Mouse (Mus musculus) layer of hippocampus, adult 2 months (tissue): Measurements from ENCODE around the gene Mapk14. TPM values are rescaled to one million over a fixed set of nuclear protein-coding genes. Genes with fewer than 3 reads are reported as not detected.
"Not testable (repeated sequence)": the region's sequence is repeated elsewhere in the genome, so short reads cannot be mapped to it uniquely, and the experiment has no call there.

Experiments
- DNase-seq, 2 experiments: peaks; one replicate each; pipeline ENCODE4 v3.0.0; 2022; ENCODE audit warnings: low spot score in 2 of 2
- H3K27ac ChIP-seq: fragments of 200-600 bp; 2 replicates; pipeline ENCODE4 v1.8.1; 2022
- H3K4me3 ChIP-seq: fragments of 200-600 bp; 2 replicates; pipeline ENCODE4 v1.8.1; 2022; ENCODE audit warnings: mild to moderate bottlenecking
- CTCF ChIP-seq: fragments of 200-600 bp; conservative IDR thresholded peaks from 2 replicates; pipeline ENCODE4 v1.8.1; 2022; ENCODE audit warnings: antibody characterized with exemption, mild to moderate bottlenecking, moderate library complexity
- total RNA-seq, 2 experiments: library from RNA; stranded (reverse); gene quantifications; 2 replicates each; pipeline ENCODE4 v1.2.3; 2021

Mapk14 gene
- total RNA-seq, 2 experiments from 2014 or later: 70.6 to 82.7 TPM

- TF ChIP-seq CTCF: no peak
- Histone ChIP-seq H3K27ac (no peak overlapping the region), H3K4me3 (no peak overlapping the region)
- no peak for DNase-seq
Measured at GRCm38 (mm10) chr17:28766203-28766602, 75.1 kb downstream of the Mapk14 start.

- Histone ChIP-seq H3K4me3 (no peak overlapping the region), H3K27ac (no peak overlapping the region)
- DNase-seq: no peak
- TF ChIP-seq CTCF: no peak
Measured at GRCm38 (mm10) chr17:28766781-28767515, 75.8 kb downstream of the Mapk14 start.

- H3K4me3 ChIP-seq: peak within 1 kb of the TSS; percentile 33; the same call in 1 of the 2 replicates
- no peak within 1 kb of the TSS for H3K27ac ChIP-seq
- DNase-seq: no peak
- no peak for TF ChIP-seq CTCF
Measured at GRCm38 (mm10) chr17:28769121-28769874, 78.2 kb downstream of the Mapk14 start, which contains the start of gene Mapk13. Gene Mapk13 (plus strand): TSS chr17:28769297.

GRCm38 (mm10) chr17:28769875-28770421, 78.8 kb downstream of the Mapk14 start:
- no peak for TF ChIP-seq CTCF
- no peak for DNase-seq
- Histone ChIP-seq H3K4me3 (peak overlapping the region; percentile 33; the same call in 1 of the 2 replicates), H3K27ac (no peak overlapping the region)

- no peak overlapping the region for H3K4me3 ChIP-seq
- no peak overlapping the region for H3K27ac ChIP-seq
- no peak for TF ChIP-seq CTCF
- no peak for DNase-seq
Measured at GRCm38 (mm10) chr17:28771289-28771688, 80.2 kb downstream of the Mapk14 start.

- not testable (repeated sequence) for H3K27ac ChIP-seq, H3K4me3 ChIP-seq, DNase-seq
- TF ChIP-seq CTCF: peak; percentile 30
Measured at GRCm38 (mm10) chr17:28774303-28774702, 83.2 kb downstream of the Mapk14 start.

- Histone ChIP-seq H3K4me3 (no peak overlapping the region), H3K27ac (no peak overlapping the region)
- no peak for TF ChIP-seq CTCF
- DNase-seq: no peak
Measured at GRCm38 (mm10) chr17:28775161-28775560, 84.0 kb downstream of the Mapk14 start.

GRCm38 (mm10) chr17:28776817-28777216, 85.7 kb downstream of the Mapk14 start:
- Histone ChIP-seq H3K27ac (no peak overlapping the region), H3K4me3 (no peak overlapping the region)
- DNase-seq: no peak
- peak; percentile 61 for TF ChIP-seq CTCF

GRCm38 (mm10) chr17:28777231-28778005, 86.3 kb downstream of the Mapk14 start:
- Histone ChIP-seq H3K4me3 (no peak overlapping the region), H3K27ac (no peak overlapping the region)
- peak in 1 of 2 experiments; percentile 46 for DNase-seq
- TF ChIP-seq CTCF: no peak

GRCm38 (mm10) chr17:28779735-28780134, 88.6 kb downstream of the Mapk14 start:
- Histone ChIP-seq H3K4me3 (no peak overlapping the region), H3K27ac (no peak overlapping the region)
- DNase-seq: no peak
- no peak for TF ChIP-seq CTCF

GRCm38 (mm10) chr17:28780836-28781235, 89.7 kb downstream of the Mapk14 start:
- Histone ChIP-seq H3K4me3 (no peak overlapping the region), H3K27ac (no peak overlapping the region)
- TF ChIP-seq CTCF: no peak
- no peak for DNase-seq

- no peak overlapping the region for H3K4me3 ChIP-seq
Measured at GRCm38 (mm10) chr17:28781290-28782045, 90.3 kb downstream of the Mapk14 start.

More at GRCm38 (mm10) chr17:28781290-28782045, 90.3 kb downstream of the Mapk14 start:
- TF ChIP-seq CTCF: no peak
- no peak overlapping the region for H3K27ac ChIP-seq
- DNase-seq: no peak
